Mouse (Mus musculus) colon, adult 2 months (tissue): ENCODE measurements around the gene Ddi1. TPM values are rescaled to one million over a fixed set of nuclear protein-coding genes. Genes with fewer than 3 reads are reported as not detected.

Source experiments
- polyA plus RNA-seq: library from polyadenylated mRNA; depleted of rRNA; stranded (reverse); fragments of >200 nt; gene quantifications from 2 replicates; pipeline ENCODE4 v1.2.3, GENCODE M21; 2012; rRNA removed

Gene Ddi1
- polyA plus RNA-seq, result not detected in 2 replicates

GRCm38 (mm10) chr9:6269796-6270280 lies at the start of gene Ddi1:
Ddi1 (minus strand) TSS chr9:6269846.

Other genes with a start within 250 kb of the Ddi1 start
- gene Pdgfd, start 101.3 kb downstream of the Ddi1 start, polyA plus RNA-seq, result 1.5 TPM in 2 replicates